Mouse (Mus musculus) midbrain, embryonic 14.5 days (tissue): ENCODE data around the gene Sept9. TPM values are rescaled to one million over a fixed set of nuclear protein-coding genes. Genes with fewer than 3 reads are reported as not detected.

Experiments
- ATAC-seq: fragments of 200-750 bp; cut with Nextera tagmentation; 2 replicates; pipeline ENCODE4 v1.8.0; 2017; ENCODE audit warnings: moderate number of reproducible peaks, moderate library complexity; ENCODE audit not compliant: low FRiP score, low TSS enrichment
- DNase-seq: peaks from one replicate; pipeline ENCODE4 v3.0.0-alpha.2; 2015
- H3K27ac ChIP-seq: fragments of 300-500 bp; sonication (generic); replicated peaks from 2 replicates; pipeline ENCODE4 v1.5.1; 2014; ENCODE audit warnings: mild to moderate bottlenecking, low read depth, low read length, moderate library complexity
- H3K27me3 ChIP-seq: fragments of 300-500 bp; sonication (generic); 2 replicates; pipeline ENCODE4 v1.6.1; 2014; ENCODE audit warnings: low read length, control low read depth, mixed read lengths; ENCODE audit not compliant: control insufficient read depth, insufficient read depth
- H3K36me3 ChIP-seq: fragments of 300-500 bp; sonication (generic); 2 replicates; pipeline ENCODE4 v1.6.1; 2014; ENCODE audit warnings: low read length, control low read depth; ENCODE audit not compliant: control insufficient read depth, insufficient read depth
- H3K4me1 ChIP-seq: fragments of 300-500 bp; sonication (generic); 2 replicates; pipeline ENCODE4 v1.6.1; 2014; ENCODE audit warnings: mild to moderate bottlenecking, antibody characterized with exemption, low read length, control low read depth; ENCODE audit not compliant: control insufficient read depth, insufficient read depth
- H3K4me2 ChIP-seq: fragments of 300-500 bp; sonication (generic); 2 replicates; pipeline ENCODE4 v1.6.1; 2014; ENCODE audit warnings: mild to moderate bottlenecking, low read length, moderate library complexity
- H3K4me3 ChIP-seq: fragments of 300-500 bp; sonication (generic); replicated peaks from 2 replicates; pipeline ENCODE4 v1.5.1; 2014; ENCODE audit warnings: low read depth, low read length
- H3K9ac ChIP-seq: fragments of 300-500 bp; sonication (generic); replicated peaks from 2 replicates; pipeline ENCODE4 v1.6.1; 2014; ENCODE audit warnings: mild to moderate bottlenecking, low read length, moderate library complexity
- H3K9me3 ChIP-seq: fragments of 300-500 bp; sonication (generic); 2 replicates; pipeline ENCODE4 v1.6.1; 2016; ENCODE audit warnings: low read length, control low read depth, mixed read lengths; ENCODE audit not compliant: control insufficient read depth
- WGBS: fragments of 180-500 bp; shearing (Covaris S2); extraction: QIAGEN DNeasy Blood & Tissue Kit; methylation state at CpG from one replicate; pipeline ENCODE4 v1.1.7; 2014; 5-methylcytosine and 5-hydroxymethylcytosine counted together
- polyA plus RNA-seq: library from polyadenylated mRNA; unstranded; fragments of >200 nt; fragmentation: Nextera tagmentation; extraction: Ambion mirVana; gene quantifications from 2 replicates; pipeline ENCODE4 v1.2.1, GENCODE M21; 2014

Sept9 gene
- polyA plus RNA-seq, 1 experiment from 2014 or later: 97.4 TPM

DNA sequence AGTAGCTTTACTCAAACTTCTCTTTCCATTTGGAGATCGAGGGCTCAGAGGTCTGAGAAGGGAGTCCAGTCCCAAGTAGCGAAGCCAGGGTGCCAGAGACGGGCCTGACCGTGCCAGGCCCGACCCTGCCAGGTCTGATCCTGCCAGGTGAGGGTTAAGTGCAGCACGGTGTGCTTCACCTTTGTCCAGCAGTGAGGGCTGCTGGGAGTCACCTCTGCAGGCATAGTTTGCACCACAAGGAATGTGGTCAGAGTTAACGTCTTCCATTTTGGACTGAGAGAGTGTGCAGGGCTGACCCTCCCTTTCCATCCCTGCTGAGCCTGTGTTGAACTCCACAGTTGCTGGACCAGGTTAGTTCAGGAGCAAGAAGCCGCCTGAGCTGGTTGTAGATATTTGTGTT lies 77.5 kb downstream of the Sept9 start:
- Histone ChIP-seq H3K4me2 (no peak overlapping the region), H3K4me1 (no peaks in the 10 kb centered on the region), H3K36me3 (no peaks in the 10 kb centered on the region), H3K27me3 (no peaks in the 10 kb centered on the region), H3K9ac (no peak overlapping the region), H3K9me3 (no peaks in the 10 kb centered on the region), H3K4me3 (no peak overlapping the region), H3K27ac (no peak overlapping the region)
- DNase-seq (no peak), ATAC-seq (no peak)
- 75% methylated on average over 8 of the region's 8 CpGs for WGBS

- DNase-seq (no peak), ATAC-seq (no peak)
- Histone ChIP-seq H3K27me3 (no peaks in the 10 kb centered on the region), H3K9ac (no peak overlapping the region), H3K4me3 (no peak overlapping the region), H3K36me3 (no peaks in the 10 kb centered on the region), H3K4me2 (no peak overlapping the region), H3K27ac (no peak overlapping the region), H3K9me3 (no peaks in the 10 kb centered on the region), H3K4me1 (no peaks in the 10 kb centered on the region)
- WGBS: 13% methylated on average over 1 of the region's 1 CpGs
These were observed 78.7 kb downstream of the Sept9 start for GRCm38 (mm10) chr11:117278113-117278512.

DNA sequence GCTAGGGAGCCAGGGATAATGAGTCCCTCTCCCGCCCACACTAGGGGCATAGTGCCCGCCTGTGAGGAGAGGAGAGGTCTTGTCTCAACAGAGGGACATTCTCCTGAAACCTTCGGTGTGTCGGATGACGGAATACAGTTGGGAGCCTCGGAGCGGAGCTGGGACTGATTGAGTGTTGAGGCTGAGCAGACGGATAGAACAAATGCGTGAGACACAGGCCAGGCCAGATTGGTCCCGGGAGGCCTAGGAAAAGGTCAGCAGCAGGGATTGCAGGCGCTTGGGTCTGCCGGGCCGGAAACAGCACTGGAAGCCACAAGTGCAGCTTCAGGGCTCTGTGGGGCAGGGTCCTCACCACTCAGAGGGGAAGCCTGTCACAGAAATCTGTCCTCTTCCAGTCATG lies 79.1 kb downstream of the Sept9 start:
- no peaks in the 10 kb centered on the region for H3K9me3 ChIP-seq
- no peak overlapping the region for H3K4me3 ChIP-seq
- H3K4me2 ChIP-seq: no peak overlapping the region
- DNase-seq: no peak
- H3K36me3 ChIP-seq: no peaks in the 10 kb centered on the region
- H3K27ac ChIP-seq: no peak overlapping the region
- 51% methylated on average over 13 of the region's 13 CpGs for WGBS
- H3K27me3 ChIP-seq: no peaks in the 10 kb centered on the region
- no peaks in the 10 kb centered on the region for H3K4me1 ChIP-seq
- no peak for ATAC-seq
- H3K9ac ChIP-seq: no peak overlapping the region

DNA sequence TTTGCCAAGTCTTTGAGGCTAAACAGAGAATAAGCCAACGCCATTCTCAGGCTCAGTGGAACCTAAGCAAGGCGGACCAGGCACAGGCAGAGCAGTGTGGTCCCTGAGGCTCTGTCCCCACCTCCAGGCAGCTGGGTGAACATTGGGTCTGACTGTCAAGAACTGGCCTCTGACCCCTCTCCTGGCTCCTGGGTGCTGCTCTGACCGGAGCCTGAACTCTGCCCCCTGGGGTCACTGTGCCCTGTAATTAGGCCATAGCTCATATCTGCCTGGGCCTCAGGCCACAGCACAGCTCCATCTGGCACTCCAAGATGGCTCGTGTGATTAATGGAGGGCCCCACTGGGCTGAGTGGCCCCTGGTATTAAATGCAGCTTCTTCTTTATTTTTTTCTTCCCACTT lies 80.5 kb downstream of the Sept9 start:
- DNase-seq (no peak), ATAC-seq (no peak)
- Histone ChIP-seq H3K4me3 (no peak overlapping the region), H3K27ac (no peak overlapping the region), H3K9me3 (no peaks in the 10 kb centered on the region), H3K27me3 (no peaks in the 10 kb centered on the region), H3K36me3 (no peaks in the 10 kb centered on the region), H3K9ac (no peak overlapping the region), H3K4me2 (no peak overlapping the region), H3K4me1 (peaks cover 8% of the 10 kb centered on the region; the same call in 1 of the 2 replicates)
- WGBS: 66% methylated on average over 4 of the region's 4 CpGs

- Histone ChIP-seq H3K4me2 (no peak overlapping the region), H3K4me3 (no peak overlapping the region), H3K36me3 (no peaks in the 10 kb centered on the region), H3K27me3 (no peaks in the 10 kb centered on the region), H3K4me1 (peaks cover 16% of the 10 kb centered on the region), H3K9me3 (no peaks in the 10 kb centered on the region), H3K9ac (no peak overlapping the region), H3K27ac (no peak overlapping the region)
- 85% methylated on average over 11 of the region's 11 CpGs for WGBS
- DNase-seq (no peak), ATAC-seq (no peak)
These were observed 83.8 kb downstream of the Sept9 start for GRCm38 (mm10) chr11:117283048-117283888.

DNA sequence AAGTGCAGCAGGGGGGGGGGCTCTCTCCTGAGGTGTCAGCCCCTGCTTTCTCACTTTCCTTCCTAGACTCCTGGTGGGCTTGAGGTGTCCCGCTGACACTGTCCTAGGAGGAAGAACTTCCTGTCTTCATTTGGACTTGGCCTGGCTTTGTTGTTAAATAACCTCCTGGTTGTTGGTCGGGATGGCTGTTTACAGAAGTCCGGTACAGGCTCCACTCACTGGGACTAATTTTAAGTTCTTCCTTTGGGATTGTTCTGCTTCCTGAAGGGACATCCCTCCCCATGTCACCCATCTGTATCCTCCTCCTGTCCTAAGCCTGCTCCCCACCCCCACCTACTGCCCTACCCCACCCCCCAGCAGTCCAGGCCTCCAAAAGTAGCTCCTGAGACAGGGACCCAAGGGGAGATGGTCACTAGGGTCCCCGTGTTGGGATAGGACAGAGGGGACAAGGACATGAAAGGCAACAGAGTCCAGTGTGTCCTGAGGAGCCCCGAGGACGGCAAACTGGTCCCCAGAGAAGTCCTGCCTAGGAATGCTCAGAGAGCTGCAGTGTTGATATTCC lies 84.5 kb downstream of the Sept9 start:
- Histone ChIP-seq H3K4me2 (no peak overlapping the region), H3K27ac (no peak overlapping the region), H3K27me3 (no peaks in the 10 kb centered on the region), H3K9me3 (no peaks in the 10 kb centered on the region), H3K4me1 (peaks cover 16% of the 10 kb centered on the region), H3K4me3 (no peak overlapping the region), H3K36me3 (no peaks in the 10 kb centered on the region), H3K9ac (no peak overlapping the region)
- ATAC-seq: no peak
- no peak for DNase-seq
- WGBS: 76% methylated on average over 6 of the region's 6 CpGs

GRCm38 (mm10) chr11:117284721-117285605 lies 85.5 kb downstream of the Sept9 start:
- no peaks in the 10 kb centered on the region for H3K9me3 ChIP-seq
- H3K27me3 ChIP-seq: no peaks in the 10 kb centered on the region
- H3K4me1 ChIP-seq: peaks cover 16% of the 10 kb centered on the region
- no peak for ATAC-seq
- 40% methylated on average over 19 of the region's 19 CpGs for WGBS
- H3K9ac ChIP-seq: peak overlapping the region; percentile 20; the same call in 1 of the 2 replicates
- H3K27ac ChIP-seq: 0 out of 2 replicates have a peak overlapping the region, but pooled peaks have one; percentile 22
- DNase-seq: no peak
- H3K4me2 ChIP-seq: no peak overlapping the region
- no peaks in the 10 kb centered on the region for H3K36me3 ChIP-seq
- H3K4me3 ChIP-seq: no peak overlapping the region

GRCm38 (mm10) chr11:117285606-117285931 lies 86.1 kb downstream of the Sept9 start:
- 62% methylated on average over 10 of the region's 10 CpGs for WGBS
- H3K36me3 ChIP-seq: no peaks in the 10 kb centered on the region
- DNase-seq (no peak), ATAC-seq (no peak)
- H3K27me3 ChIP-seq: no peaks in the 10 kb centered on the region
- no peak overlapping the region for H3K4me3 ChIP-seq
- no peak overlapping the region for H3K27ac ChIP-seq
- no peak overlapping the region for H3K4me2 ChIP-seq
- no peak overlapping the region for H3K9ac ChIP-seq
- no peaks in the 10 kb centered on the region for H3K9me3 ChIP-seq
- peaks cover 16% of the 10 kb centered on the region for H3K4me1 ChIP-seq
